Mouse (Mus musculus) B cell, adult 67 days (primary cell): Measurements from ENCODE around the gene Rhox2c. TPM values are rescaled to one million over a fixed set of nuclear protein-coding genes. Genes with fewer than 3 reads are reported as not detected.

Experiments used
- total RNA-seq, 2 experiments: library from RNA; stranded (reverse); gene quantifications; 4 replicates each; pipeline ENCODE4 v1.2.4; 2023

Gene Rhox2c
- not detected for total RNA-seq

DNA sequence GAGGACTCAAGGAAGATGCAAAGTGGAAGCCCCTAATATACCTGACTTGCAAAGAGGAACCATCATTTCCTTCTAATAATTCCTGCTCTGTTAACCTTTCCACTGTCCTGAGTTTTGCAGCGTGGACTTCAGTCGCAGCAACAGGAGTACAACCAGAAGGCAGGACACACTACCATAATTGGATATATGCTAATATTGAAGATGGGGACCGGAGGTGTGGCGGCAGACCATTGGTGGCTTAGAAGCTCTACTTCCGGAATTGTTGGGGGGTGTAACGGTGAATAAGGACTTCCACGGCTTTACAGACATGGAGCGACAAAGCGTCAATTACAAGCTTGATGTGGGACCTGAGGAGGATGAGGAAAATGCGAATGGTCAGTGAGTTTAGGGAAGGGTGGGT lies at the start of gene Rhox2c:
TSS of gene Rhox2c (plus strand) at position 301 of the 400 bp plus-strand sequence.

DNA sequence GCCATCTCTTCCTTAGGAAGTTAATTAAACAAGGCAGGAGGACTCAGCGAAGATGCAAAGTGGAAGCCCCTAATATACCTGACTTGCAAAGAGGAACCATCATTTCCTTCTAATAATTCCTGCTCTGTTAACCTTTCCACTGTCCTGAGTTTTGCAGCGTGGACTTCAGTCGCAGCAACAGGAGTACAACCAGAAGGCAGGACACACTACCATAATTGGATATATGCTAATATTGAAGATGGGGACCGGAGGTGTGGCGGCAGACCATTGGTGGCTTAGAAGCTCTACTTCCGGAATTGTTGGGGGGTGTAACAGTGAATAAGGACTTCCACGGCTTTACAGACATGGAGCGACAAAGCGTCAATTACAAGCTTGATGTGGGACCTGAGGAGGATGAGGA lies 41.7 kb upstream of the Rhox2c start, which contains the start of gene Rhox2b:
TSS of gene Rhox2b (plus strand) at position 301 of the 400 bp plus-strand sequence.

DNA sequence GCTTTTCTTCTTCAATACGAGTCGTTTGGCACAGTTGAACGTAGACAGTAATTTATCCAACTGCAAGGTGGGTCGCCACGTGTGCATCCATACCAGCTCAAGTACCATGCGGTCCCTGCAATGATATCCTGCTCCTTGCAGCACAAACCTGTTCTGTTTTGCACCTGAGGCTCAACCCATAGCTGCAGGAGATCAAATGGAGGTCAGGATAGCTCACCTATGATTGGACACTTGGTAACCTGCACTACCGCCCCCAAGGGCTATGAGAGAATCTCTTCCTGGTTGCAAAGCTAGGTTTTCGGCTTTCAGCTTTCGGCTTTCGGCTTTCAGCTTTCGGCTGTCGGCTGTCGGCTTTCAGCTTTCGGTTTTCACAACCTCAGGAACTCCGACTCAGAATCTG lies 21.3 kb upstream of the Rhox2c start, which contains the start of gene Rhox4b:
TSS of gene Rhox4b (plus strand) at position 301 of the 400 bp plus-strand sequence.

DNA sequence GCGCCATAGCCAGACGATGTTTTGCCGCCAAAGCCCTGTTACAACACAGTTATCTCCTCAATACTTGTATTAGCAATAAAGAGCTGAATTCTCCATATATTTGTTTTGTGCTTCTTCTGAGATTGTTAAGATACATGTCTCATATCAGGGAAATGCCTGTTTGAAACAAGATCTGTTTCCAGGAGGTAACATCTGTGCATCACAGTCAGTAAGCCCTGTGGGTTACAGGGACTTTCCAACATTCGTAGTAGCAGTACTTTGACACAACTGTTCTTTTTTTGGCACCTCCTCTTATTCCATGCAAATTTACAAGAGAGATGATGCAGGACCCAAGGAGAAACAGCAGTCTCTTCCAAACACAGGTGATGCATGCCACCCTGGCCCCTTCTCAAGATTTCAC lies 4.8 kb downstream of the Rhox2c start, which contains the start of gene Rhox3c:
TSS of gene Rhox3c (plus strand) at position 301 of the 400 bp plus-strand sequence.

DNA sequence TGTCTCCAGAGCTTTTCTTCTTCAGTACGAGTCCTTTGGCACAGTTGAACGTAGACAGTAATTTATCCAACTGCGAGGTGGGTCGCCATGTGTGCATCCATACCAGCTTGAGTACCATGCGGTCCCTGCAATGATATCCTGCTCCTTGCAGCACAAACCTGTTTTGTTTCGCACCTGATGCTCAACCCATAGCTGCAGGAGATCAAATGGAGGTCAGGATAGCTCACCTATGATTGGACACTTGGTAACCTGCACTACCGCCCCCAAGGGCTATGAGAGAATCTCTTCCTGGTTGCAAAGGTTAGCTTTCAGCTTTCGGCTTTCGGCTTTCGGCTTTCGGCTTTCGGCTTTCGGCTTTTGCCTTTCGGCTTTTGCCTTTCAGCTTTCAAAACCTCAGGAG lies 26.6 kb downstream of the Rhox2c start, which contains the start of gene Rhox4c:
TSS of gene Rhox4c (plus strand) at position 301 of the 400 bp plus-strand sequence.

DNA sequence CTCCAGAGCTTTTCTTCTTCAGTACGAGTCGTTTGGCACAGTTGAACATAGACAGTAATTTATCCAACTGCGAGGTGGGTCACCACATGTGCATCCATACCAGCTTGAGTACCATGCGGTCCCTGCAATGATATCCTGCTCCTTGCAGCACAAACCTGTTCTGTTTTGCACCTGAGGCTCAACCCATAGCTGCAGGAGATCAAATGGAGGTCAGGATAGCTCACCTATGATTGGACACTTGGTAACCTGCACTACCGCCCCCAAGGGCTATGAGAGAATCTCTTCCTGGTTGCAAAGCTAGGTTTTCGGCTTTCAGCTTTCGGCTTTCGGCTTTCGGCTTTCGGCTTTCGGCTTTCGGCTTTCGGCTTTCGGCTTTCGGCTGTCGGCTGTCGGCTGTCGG lies 60.6 kb downstream of the Rhox2c start, which contains the start of gene Rhox4d:
TSS of gene Rhox4d (plus strand) at position 301 of the 400 bp plus-strand sequence.

Other genes with a start within 250 kb of the Rhox2c start
- not detected for gene Gm9, start 242.6 kb upstream of the Rhox2c start, total RNA-seq
- gene Rhox1, start 231.4 kb upstream of the Rhox2c start, total RNA-seq, result not detected
- not detected for gene Rhox2a, start 208.7 kb upstream of the Rhox2c start, total RNA-seq
- gene Rhox3a, start 203.8 kb upstream of the Rhox2c start, total RNA-seq, result not detected
- gene Rhox4a, start 188.3 kb upstream of the Rhox2c start, total RNA-seq, result not detected
- gene Rhox3a2, start 73.7 kb upstream of the Rhox2c start, total RNA-seq, result not detected
- not detected for gene Rhox4a2, start 62.8 kb upstream of the Rhox2c start, total RNA-seq
- not detected for gene Rhox2b, start 41.6 kb upstream of the Rhox2c start, total RNA-seq
- gene Rhox4b, start 21.2 kb upstream of the Rhox2c start, total RNA-seq, result not detected
- gene Rhox3c, start 4.9 kb downstream of the Rhox2c start, total RNA-seq, result not detected
- gene Rhox4c, start 26.7 kb downstream of the Rhox2c start, total RNA-seq, result not detected
- not detected for gene Rhox2d, start 39.7 kb downstream of the Rhox2c start, total RNA-seq
- gene Rhox4d, start 60.7 kb downstream of the Rhox2c start, total RNA-seq, result not detected
- not detected for gene Rhox2e, start 76.8 kb downstream of the Rhox2c start, total RNA-seq
- not detected for gene Rhox3e, start 88.3 kb downstream of the Rhox2c start, total RNA-seq
- not detected for gene Rhox4e, start 103.7 kb downstream of the Rhox2c start, total RNA-seq
- gene Rhox2f, start 117.7 kb downstream of the Rhox2c start, total RNA-seq, result not detected
- not detected for gene Rhox3f, start 127.3 kb downstream of the Rhox2c start, total RNA-seq
- not detected for gene Rhox4f, start 154.0 kb downstream of the Rhox2c start, total RNA-seq
- not detected for gene Rhox3g, start 174.9 kb downstream of the Rhox2c start, total RNA-seq
- not detected for gene Rhox2g, start 189.8 kb downstream of the Rhox2c start, total RNA-seq
- gene Rhox4g, start 197.6 kb downstream of the Rhox2c start, total RNA-seq, result not detected
- not detected for gene Rhox3h, start 215.1 kb downstream of the Rhox2c start, total RNA-seq
- not detected for gene Rhox2h, start 219.6 kb downstream of the Rhox2c start, total RNA-seq